Mouse (Mus musculus) adrenal gland, postnatal 4 days (tissue): ENCODE results near the gene Zfp324. TPM values are rescaled to one million over a fixed set of nuclear protein-coding genes. Genes with fewer than 3 reads are reported as not detected.

Experiments used
- DNase-seq, 2 experiments: peaks; one replicate each; pipeline ENCODE4 v3.0.0; 2021 to 2022; ENCODE audit warnings: low spot score in 2 of 2, mixed read lengths in 2 of 2
- total RNA-seq, 2 experiments: library from RNA; stranded (reverse); gene quantifications; 2 replicates each; pipeline ENCODE4 v1.2.3; 2021

Gene Zfp324
- total RNA-seq, 2 experiments from 2014 or later, result 12.7 to 13.5 TPM

- DNase-seq, result no peak
Observed at GRCm38 (mm10) chr7:13007341-13008092, 41.9 kb downstream of the Zfp324 start.

GRCm38 (mm10) chr7:13009143-13010004 is 43.7 kb downstream of the Zfp324 start:
- peak; percentile 66 to 84 for DNase-seq

- no peak for DNase-seq
Observed at GRCm38 (mm10) chr7:13010005-13010908, 44.6 kb downstream of the Zfp324 start, which contains the start of gene Zbtb45. Zbtb45 (minus strand) TSS chr7:13010034.

GRCm38 (mm10) chr7:13013671-13014070 is 48.0 kb downstream of the Zfp324 start:
- DNase-seq, result no peak

GRCm38 (mm10) chr7:13014275-13014839 is 48.7 kb downstream of the Zfp324 start:
- DNase-seq, result no peak

GRCm38 (mm10) chr7:13015217-13015616 is 49.6 kb downstream of the Zfp324 start:
- no peak for DNase-seq

GRCm38 (mm10) chr7:13022773-13023535 is 57.3 kb downstream of the Zfp324 start:
- DNase-seq, result peak in 1 of 2 experiments; percentile 51

Other genes with a start within 250 kb of the Zfp324 start
- gene Vmn2r56, start 230.8 kb upstream of the Zfp324 start, total RNA-seq, result not detected
- gene Zscan18, start 162.2 kb upstream of the Zfp324 start, total RNA-seq, result 1 to 10 TPM; 8.0 to 8.2 TPM
- gene Zfp329, start 147.0 kb upstream of the Zfp324 start, total RNA-seq, result 10 to 100 TPM; 16.0 to 16.4 TPM
- 10 to 100 TPM; 34.2 to 35.4 TPM for gene Zfp110, start 131.1 kb upstream of the Zfp324 start, total RNA-seq
- gene Zfp128, start 84.7 kb upstream of the Zfp324 start, total RNA-seq, result 1 to 10 TPM; 5.3 to 5.7 TPM
- 10 to 100 TPM; 11.3 to 12.4 TPM for gene Zscan22, start 68.0 kb upstream of the Zfp324 start, total RNA-seq
- gene Rps5, start 43.5 kb upstream of the Zfp324 start, total RNA-seq, result 1,000 to 10,000 TPM; 1,322 to 1,347 TPM
- gene Rnf225, start 38.4 kb upstream of the Zfp324 start, total RNA-seq, result under 1 TPM; 0.59 to 0.64 TPM
- gene Zfp446, start 12.0 kb downstream of the Zfp324 start, total RNA-seq, result 10 to 100 TPM in 1 of 2 experiments, 1 to 10 TPM in 1; 9.2 to 11.3 TPM
- gene Slc27a5, start 32.4 kb downstream of the Zfp324 start, total RNA-seq, result 10 to 100 TPM in 1 of 2 experiments, under 1 TPM in 1; 0.70 to 16.3 TPM
- 100 to 1,000 TPM; 392 to 400 TPM for gene Trim28, start 33.3 kb downstream of the Zfp324 start, total RNA-seq
- 10 to 100 TPM; 18.4 to 18.5 TPM for gene Zbtb45, start 44.2 kb downstream of the Zfp324 start, total RNA-seq
- gene Chmp2a, start 69.0 kb downstream of the Zfp324 start, total RNA-seq, result 100 to 1,000 TPM; 181 to 189 TPM
- 100 to 1,000 TPM; 168 to 181 TPM for gene Ube2m, start 72.4 kb downstream of the Zfp324 start, total RNA-seq
- gene Mzf1, start 88.9 kb downstream of the Zfp324 start, total RNA-seq, result 1 to 10 TPM; 5.5 to 6.0 TPM
- not detected for gene Vmn1r85, start 129.3 kb downstream of the Zfp324 start, total RNA-seq
- gene Vmn1r86, start 154.1 kb downstream of the Zfp324 start, total RNA-seq, result not detected
- gene Vmn1r87, start 174.3 kb downstream of the Zfp324 start, total RNA-seq, result not detected
- under 1 TPM; 0.08 to 0.14 TPM for gene Vmn1r88, start 193.7 kb downstream of the Zfp324 start, total RNA-seq
- not detected for gene Vmn1r89, start 247.2 kb downstream of the Zfp324 start, total RNA-seq